Mouse (Mus musculus): ENCODE measurements around the gene Usp34.
"Not testable (repeated sequence)": the region's sequence is repeated elsewhere in the genome, so short reads cannot be mapped to it uniquely, and the experiment has no call there.

Gene Usp34

DNA sequence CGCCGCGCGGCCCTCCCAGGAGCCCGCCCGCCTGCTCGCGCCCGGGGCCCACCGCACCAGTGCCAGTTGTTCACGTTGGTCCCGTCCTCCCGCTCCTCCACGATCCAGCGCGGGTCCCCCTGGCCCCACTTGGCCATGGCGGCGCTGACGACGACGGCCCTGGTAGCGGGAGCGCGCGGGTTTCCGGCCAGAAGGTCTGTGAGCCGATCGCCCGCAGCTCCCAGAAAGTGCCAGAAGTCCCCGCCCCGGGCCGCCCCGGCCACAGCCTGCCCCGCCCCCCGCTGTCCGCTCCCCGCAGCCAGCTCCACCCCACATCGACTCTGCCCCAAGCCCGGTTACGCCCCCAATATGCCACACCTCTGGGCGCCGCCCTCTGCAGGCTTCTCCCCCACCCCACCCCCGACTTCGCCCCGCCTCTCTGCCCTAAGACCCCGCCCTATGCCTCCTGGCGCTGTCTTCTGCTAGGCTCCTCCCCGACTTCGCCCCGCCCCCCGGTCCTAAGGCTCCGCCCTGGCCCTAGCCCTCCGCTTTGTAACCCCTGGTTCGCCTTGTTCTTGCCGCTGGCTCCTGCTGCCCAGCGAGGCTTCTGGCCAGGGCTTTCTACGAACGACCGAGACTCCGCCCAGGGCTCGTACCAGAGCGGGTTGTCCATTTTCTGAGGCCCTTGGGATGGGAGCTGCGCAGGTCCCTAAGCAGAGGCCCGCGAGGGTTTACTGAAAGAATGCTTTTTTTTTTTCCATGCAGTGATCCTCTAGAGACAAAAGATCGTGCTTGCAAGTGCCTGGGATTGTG lies 191.2 kb downstream of the Usp34 start, which contains the start of gene Ahsa2:
Gene Ahsa2, minus strand, starts transcription at position 313 of the 792 bp plus-strand sequence.
- peak; percentile 89 for DNase-seq (ENCODE audit: low read depth, low spot score)

DNA sequence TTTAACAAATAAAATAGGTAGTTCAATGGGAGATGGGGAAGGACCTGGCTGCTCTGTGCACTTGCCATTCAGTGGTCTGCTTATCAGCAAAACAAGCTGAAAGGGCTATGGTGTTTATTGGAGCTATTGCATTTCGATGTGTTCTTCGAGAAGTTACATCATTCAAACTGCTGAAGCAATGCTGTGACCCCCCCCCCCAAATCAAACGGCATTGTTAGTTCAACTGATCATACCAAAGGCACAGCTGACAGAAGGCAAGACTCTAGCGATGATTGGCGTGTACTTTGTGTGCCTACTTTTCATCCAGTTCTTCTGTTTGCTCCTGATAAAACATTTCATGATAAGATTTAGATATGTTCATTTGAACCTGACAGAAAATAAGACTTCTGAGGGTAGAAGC lies 191.9 kb downstream of the Usp34 start:
- DNase-seq (ENCODE audit: low read depth, low spot score) = no peak

DNA sequence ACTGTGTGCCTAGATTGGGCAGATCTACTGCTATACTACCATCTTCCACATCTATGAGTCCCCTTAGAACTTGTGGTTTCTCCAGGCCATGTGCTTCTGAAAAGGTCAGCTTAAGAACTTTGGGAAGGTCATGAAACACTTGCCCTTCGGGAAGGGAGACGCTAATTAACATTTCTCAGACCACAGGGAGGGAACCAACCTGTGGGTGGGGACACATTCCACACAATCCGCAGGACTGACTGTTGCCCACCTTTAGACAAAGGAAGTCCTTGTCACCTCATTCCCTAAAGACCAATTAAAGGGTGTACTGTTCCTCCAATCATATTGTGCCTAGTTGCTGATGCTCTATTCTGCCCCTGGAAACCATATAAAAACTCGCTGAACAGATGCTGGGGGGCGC lies 198.1 kb downstream of the Usp34 start:
- DNase-seq (ENCODE audit: low read depth, low spot score) = not testable (repeated sequence)

DNA sequence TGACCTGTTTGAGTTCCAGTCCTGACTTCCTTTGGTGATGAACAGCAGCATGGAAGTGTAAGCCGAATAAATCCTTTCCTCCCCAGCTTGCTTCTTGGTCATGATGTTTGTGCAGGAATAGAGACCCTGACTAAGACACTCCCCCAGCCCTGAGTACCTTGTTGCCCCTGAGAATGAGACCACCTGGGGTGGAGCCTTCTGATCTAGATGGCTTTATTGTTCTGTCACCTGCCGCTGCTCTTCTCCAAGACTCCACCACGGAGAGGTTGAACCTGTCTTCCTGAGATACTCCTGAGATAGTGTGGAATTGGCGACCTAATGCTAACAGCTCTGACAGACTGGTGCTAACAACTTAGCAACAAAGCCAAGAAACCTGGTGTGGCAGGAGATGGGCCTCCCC lies 208.1 kb downstream of the Usp34 start:
- DNase-seq (ENCODE audit: low read depth, low spot score) = not testable (repeated sequence)

DNA sequence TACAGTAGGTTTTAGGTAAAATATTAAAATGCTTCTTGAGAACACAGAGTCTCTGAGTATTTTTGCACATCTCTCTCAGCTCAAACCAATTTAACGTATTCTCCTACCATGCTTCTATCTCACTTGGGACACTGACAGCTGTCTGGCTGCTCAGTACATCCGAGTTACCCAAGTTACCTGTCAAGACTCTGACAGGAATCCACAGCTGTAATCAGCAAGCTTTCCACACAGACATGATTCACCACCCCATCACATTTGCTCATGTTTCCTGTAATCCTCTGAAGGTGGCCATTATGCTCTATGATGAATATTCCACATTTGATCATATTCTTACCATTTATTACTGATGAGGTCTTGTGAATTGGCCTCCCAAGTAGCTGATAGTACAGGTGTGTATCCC lies 208.6 kb downstream of the Usp34 start:
- DNase-seq (ENCODE audit: low read depth, low spot score) = no peak

DNA sequence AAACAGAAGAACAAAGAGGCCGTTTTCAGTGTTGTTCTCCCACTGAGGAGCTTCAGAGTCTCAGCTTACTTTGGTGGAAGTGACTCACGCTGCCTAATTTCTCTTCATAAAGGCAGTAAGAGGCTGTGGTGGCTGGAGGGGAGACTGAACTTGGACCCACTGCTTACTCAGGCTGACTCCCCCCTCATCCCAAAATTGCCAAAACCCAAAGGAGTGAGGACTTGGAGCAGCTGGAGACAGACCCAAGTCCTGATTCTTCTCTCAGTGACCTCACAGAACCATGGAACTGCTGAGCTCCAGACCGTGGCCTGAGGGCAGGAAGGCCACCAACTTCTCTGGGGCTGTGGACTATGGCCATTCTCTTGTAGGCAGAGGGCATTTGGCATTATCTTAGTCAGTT lies 212.3 kb downstream of the Usp34 start:
- no peak for DNase-seq (ENCODE audit: low read depth, low spot score)

DNA sequence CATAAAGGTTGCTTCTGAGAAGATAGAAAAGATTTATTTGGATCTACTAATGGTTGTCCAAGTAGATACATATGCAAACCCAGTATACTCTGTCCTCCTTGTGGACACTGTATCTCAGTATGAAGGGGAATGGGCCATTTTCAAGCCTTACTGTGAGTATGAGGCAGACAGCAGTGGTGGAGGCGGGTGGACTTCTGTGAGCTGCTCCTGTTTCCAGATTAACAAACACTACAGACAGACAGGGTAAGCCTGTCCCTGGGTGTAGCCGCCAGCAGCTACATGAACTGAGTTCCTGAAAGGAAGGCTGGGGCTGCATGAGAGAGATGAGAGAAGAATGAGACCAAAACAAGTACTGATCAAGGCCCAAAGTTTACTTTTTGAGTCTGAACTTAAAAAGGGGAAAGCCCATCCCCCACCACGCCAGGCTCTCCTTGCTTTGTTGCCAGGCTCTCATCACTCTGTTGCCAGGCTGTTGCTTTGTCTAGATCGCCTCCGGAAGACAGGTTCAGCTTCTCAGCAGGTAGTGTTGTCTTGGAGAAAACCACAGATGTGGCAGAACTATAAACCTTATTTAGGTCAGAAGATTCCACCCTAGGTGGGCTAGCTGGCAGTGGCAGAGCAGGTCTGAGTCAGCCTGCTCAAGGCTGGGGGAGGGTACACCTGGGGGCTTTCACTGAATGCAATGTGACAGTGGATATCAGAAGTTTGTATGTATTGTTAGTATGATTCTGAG lies 213.9 kb downstream of the Usp34 start, which contains the start of gene 1700093K21Rik:
Gene 1700093K21Rik, minus strand, starts transcription at position 683 of the 733 bp plus-strand sequence.
- DNase-seq (ENCODE audit: low read depth, low spot score) = no peak

DNA sequence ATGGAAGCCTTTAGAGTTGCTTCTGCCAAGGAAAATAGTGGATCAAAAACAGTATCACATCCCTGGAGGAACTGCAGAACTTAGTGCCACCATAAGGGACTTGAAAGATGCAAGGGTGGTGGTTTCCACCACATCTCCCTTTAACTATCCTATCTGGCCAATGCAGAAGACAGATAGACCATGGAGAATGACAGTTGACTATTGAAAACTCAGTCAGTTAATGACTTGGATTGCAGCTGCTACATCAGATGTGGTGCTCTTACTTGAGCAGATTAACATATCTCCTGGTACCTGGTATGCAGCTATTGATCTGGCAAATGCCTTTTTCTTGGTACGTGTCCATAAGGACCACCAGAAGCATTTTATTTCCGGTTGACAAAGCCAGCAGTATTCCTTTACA lies 230.8 kb downstream of the Usp34 start:
- DNase-seq (ENCODE audit: low read depth, low spot score) = no peak

Data from telencephalon, adult 2 months (tissue).